Mouse (Mus musculus): Measurements from ENCODE around the gene Crhr2.
A peak's percentile ranks its signal among the peaks of the same experiment; 100 is the strongest.

The Crhr2 gene

DNA sequence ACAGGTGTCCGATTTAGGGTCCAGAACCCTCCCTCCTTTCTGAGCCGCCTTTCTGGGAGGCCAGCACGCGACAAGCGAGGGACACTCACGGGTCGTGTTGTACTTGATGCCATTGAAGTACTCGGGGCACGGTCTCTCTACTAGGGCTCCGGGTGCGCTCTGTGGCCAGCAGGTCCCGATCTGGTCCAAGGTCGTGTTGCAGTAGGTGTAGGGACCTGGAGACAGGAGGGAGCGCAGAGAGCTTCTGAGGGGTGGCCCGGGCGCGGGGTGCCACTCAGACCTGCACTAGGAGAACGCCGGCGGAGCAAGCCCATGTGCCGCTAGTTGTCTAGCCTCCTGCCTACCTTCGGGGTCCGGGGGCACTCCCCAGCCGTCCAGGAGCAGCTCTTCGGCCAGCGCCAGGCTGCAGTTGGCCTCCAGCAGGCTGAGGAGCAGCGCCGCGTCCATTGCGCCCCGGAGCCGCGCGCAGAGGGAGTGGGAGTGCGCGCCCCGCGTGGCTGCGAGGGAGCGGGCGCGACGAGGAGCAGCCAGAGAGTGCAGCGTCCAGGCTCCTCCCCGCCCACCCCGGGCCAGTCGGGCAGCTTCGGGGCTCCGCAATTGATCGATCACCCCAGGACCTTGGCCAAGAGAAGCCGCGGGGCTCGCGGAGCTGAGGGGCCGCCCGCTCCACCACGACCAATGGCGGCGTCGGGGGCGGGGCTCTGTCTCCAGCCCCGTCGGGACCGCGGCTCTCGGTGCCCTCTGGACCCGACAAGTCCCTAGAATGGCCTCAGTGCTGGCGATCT lies 15.3 kb downstream of the Crhr2 start:
- peak; percentile 11 for DNase-seq

- peak; percentile 47 for DNase-seq
Measured at GRCm38 (mm10) chr6:55108358-55108757, 24.5 kb downstream of the Crhr2 start.

GRCm38 (mm10) chr6:55098603-55099002 lies 34.2 kb downstream of the Crhr2 start:
- DNase-seq = no peak

DNA sequence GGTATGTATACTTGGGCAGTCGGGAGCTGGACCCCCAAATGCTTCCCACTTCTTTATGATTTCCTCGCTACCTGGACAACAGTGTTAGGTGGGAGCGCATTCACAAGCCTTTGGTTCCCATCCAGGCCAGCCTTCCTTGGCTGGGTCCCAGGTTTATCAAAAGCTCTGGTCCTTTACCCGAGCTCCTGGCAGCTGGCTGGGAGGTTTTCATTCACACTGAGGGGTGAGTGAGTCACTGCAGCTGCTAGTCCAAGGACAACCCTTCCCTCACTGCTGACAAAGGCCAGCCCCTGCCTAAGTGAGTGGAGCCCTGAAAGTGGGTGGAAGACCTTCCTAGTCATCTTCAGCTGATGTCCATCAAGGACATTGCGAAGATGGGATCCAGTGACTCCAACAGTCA lies 34.8 kb downstream of the Crhr2 start:
- DNase-seq = peak; percentile 29

DNA sequence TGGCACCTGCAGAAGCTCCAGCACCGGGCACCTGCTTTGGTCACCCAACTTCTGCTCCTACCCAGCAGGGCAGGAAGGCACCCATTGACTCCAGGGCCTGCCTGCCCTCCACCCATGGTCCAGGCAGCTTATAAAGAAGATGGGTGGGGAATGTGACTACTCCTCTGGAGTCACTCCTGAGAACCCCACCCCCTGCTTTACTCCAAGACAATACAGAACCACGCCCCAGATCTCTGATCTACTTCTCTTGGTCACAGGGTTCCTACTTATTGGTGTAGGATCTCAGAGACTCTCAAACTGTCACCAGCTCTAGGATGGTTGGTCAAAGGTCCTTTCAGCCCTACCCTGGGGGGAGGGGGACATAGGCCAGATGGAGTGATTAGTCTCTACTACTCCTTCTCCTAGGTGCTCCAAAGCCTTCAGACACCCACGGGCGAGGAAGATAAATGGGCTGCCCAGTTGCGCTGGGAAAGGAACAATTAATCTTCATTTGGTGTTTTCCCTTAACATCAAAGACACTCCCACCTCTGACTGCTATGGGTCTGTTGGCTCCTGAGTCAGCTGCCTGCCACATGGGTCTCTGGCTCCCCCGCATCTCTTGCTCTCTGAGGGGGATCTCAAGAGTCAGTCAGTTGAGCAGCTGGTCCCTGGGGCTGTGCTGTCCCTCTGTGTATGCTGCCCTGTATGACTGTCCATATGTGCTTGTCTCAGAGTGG lies 39.2 kb downstream of the Crhr2 start:
- no peak for DNase-seq

GRCm38 (mm10) chr6:55091396-55091795 lies 41.4 kb downstream of the Crhr2 start:
- DNase-seq = no peak

- DNase-seq = no peak
Measured at GRCm38 (mm10) chr6:55090639-55091038, 42.2 kb downstream of the Crhr2 start.

- DNase-seq = no peak
Measured at GRCm38 (mm10) chr6:55087355-55087754, 45.5 kb downstream of the Crhr2 start.

DNA sequence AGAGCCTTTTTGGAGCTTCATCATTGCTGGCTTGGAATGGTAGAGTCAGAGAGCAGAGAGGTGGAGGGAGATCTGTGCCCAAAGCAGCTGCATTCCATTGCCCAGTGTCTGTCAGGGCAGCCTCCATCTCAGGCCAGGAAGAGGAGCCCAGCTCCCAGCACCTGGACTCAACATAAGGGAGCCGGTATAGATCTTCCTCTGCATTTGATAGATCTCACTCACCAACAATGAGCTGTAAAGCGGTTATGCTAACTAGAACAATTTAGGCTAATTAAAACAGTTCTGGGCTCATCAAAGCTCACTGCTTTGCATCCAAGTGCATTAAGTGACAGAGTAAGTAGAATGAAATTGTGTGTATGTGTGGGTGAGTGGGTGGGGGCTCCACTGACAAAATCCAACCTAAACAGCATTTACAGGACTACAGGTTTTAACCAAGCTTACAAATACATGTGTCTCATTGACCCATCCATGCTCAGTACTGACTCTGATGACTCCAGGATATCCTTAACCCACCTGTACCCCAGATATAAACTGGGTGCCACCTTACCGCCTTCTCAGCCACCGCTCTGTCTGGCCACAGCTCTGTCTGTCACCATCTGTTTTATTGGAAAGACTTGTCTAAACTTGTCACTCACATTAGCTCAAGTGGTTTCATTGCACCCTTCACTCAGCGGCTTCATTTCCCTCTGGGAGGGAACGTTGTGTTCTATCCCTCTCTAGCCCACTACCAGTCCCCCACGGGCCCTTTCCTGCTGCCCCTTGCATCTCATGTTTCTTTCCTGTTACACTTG lies 50.4 kb downstream of the Crhr2 start:
- DNase-seq = no peak

DNA sequence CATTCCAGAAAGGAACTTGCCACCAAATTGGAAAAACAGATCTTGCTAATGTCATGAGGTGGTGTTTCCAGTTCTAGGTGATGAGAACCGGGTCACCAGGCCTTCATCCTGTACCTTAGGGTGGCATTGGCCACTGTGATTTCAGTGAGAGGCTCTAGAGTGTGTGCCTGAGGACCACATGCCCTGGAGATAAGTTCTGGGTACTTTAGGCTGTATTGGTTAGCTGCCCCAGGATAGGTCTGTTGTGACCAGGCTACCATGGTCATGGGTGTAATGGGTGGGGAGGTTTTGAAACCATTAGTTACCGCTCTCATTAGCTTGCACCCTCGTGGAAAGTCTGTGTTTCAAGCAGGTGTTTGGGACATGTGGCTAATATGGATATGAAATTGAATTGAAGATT lies 51.4 kb downstream of the Crhr2 start:
- no peak for DNase-seq

- no peak for DNase-seq
Measured at GRCm38 (mm10) chr6:55076561-55077255, 56.1 kb downstream of the Crhr2 start.

- no peak for DNase-seq
Measured at GRCm38 (mm10) chr6:55065903-55066302, 66.9 kb downstream of the Crhr2 start.

DNA sequence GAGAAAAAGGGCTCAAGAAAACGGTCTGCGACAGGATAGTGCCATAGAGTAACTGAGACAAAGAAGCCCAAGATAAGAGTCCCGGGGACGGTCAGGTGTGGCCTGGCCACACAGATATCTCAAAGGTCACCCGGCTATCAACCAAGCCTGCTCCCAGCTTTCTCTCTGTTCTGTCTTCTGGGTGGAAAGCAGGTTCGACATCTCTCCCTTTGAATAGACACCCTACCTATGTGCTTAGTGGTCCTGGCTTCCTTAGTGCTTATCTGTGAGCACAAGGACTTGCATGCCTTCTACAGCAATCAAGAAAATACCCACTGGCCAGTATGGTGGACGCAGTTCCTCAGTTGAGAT lies 68.4 kb downstream of the Crhr2 start:
- no peak for DNase-seq

DNA sequence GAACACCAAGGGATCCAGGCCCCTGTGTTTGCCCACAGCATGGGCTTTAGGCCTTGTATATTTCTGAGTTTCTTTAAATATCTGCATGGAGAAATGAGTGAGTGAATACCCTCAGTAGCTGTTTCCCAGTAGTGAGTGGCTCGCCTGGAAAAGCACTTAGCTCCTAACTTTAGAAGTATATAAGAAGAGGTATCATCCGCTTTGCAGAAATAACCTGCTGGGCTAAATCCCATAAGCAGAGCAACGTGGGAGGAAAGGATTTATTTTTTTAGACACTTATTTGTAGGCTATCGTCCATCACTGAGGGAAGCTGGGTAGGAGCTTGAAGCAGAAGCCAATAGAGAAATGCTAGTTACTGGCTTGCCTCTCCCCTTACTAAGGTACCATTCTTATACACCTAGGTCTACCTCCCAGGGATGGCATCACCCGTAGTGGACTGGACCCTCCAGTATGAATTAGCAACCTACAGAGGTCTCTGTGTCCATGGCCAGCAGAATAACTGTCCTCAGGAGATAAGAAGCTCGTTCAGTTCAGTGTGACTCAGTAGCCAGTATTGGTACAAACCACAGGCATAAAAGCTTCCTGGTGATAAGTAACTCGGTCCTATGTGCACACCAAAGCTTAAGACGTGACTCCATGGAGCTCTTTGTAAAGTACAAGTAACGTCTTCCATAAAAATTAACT lies 68.9 kb downstream of the Crhr2 start:
- DNase-seq = no peak

DNA sequence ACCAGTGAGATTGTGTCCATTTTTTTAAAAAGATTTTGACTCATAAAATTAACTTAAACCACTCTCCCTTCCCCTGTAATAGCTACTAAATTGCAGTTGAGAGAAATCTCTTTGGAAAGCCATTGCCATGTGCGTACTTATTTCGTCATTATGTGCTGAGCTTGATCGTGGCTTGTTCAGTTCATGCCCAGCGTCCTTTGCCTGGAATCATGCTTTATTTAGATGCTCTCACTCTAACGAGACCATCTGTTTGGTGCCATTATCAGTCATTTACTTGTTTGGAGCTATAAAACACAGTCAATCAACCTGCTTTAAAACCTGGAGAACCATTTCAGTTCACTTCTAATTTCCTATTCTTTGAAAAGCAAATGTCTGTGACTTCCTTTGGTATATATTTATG lies 70.6 kb downstream of the Crhr2 start:
- no peak for DNase-seq

DNA sequence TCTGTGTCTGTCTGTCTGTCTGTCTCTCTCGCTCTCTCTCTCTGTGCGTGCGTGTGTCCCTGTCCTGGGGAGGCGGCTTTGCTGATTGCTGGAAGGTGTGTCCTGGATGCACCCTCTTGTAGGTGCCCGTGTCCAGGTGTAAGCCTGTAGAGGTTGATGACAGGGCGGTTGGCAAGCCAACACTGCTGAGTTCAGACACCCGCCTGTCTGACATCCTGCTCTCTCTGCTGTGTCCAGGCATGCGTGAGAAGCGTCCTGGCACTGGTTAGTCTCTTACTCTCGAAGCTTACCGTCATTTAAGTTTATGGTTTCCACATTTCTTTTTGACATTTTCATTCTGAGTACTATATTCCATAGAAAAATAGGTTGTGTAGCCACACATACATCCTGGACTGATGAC lies 71.5 kb downstream of the Crhr2 start:
- DNase-seq = no peak

DNA sequence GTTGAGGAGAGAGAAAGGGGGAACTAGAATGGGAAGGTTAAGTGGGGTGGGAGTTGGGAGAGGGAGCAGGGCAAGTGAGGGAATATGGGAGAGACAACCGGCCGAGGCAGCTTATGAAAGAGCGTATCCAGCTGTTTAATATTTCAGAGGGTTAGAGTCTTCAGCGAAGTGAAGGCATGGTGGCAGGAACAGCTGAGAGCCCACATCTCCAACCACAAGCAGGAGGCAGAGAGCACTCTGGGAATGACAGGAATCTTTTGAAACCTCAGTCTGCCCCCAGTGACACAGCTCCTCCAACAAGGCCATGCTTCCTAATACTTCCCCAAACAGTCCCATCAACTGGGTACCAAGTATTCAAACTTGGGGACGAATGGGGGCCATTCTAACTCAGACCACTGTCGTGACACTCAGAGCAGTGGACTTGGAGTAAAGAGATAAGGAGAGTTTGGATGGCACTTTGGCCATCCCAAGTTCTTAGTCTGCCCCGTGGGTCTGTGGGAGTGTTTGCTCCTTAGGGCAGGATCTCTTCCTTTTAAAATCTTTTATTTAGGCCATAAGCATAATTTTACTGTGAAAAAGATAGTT lies 72.5 kb downstream of the Crhr2 start:
- no peak for DNase-seq

DNA sequence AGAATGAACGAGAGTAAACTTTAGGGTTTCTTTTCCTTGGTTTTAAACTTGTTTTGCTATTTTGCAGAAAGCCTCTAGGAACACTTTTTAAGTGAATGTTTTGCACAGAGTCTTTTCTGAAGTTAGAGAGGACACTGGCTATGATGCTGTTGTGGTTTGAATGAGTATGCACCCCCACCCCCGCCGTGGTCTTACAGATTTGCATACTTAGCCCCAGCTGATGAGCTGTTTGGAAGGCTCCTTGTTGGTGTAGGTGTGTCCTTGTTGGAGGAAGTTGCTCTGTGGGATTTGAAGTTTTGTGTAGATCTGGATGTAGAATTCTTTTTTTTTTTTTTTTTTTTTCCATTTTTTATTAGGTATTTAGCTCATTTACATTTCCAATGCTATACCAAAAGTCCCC lies 75.4 kb downstream of the Crhr2 start:
- no peak for DNase-seq

DNA sequence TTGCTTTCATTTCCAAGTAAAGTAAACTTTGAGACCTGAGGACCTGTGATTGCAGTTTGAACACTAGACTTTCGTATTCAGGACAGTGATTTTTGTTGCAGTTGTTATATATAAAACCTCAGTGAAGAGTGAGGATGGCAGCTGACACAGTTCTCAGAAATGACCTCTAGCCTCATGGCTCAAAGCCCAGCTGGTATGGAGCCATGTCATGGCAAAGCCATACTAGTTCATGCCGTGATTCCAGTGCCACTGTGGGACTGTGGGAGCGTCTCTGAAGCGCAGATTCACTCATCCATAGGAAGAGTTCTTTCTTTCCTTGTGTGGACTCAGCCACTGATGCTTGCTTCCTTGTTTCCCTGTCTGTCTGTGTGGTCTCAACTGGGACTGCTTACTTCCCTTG lies 78.3 kb downstream of the Crhr2 start:
- DNase-seq = no peak

GRCm38 (mm10) chr6:55049186-55049585 lies 83.6 kb downstream of the Crhr2 start:
- DNase-seq = no peak

DNA sequence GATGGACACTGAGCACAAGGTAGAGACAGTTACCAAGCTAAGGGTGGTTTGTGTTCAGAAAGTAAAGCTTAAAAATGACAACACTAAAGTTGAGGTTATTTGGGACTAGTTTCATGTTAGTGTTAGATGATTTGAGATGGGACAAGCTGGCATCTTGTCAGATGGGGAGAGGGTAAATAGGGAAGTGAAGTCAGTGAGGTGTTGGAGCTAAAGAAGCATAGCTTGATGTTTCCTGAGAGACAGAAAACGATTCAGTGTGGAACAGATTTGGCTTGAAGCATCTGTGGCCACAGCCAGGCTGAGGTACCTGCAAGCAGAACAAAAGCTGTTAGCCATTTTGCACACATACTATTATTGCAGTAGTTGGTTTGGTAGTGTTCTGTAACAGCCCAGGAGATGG lies 87.5 kb downstream of the Crhr2 start:
- DNase-seq = no peak

DNA sequence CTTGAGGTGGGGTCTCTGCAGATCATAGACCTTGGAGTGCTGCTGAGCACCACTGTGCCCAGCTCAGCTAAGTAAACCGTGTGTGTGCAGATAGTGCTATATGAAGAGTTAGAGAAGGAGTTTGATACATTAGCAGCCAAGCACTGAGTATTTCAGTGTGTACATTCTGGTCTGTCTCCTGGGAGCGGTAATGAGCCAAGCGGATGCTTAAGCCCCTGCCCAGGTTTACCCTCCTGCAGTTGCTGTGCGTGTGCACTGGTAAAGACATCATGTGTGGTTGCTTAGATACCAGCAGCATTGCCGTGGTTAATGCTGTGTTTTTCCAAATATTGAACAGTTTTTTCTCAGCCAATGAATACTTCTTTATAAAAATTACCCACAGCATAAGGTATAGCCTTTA lies 88.3 kb downstream of the Crhr2 start:
- DNase-seq = no peak

Measured in lung, postnatal 14 days (tissue).